9 mouse cellular contexts compared by ENCODE assay signal in the genomic region with DNA sequence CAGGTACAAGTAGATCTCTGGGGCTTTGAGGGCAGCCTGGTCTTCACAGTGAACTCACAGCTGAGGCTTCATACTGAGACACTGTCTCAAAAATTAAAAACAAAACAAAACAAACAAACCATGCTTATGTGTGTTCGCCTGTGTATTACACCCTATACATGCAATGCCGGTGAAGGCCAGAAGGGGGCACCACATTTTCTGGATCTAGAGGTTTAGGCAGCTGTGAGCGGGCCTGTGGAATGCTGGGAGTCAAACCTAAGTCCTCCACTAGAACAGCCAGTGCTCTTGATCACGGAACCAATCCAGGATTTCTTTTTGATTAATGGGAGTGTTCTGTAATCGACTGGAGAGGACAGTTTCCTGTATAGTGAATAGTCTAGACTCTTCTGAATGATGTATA. TPM values are rescaled to one million over a fixed set of nuclear protein-coding genes. Genes with fewer than 3 reads are reported as not detected.
A peak's percentile ranks its signal among the peaks of the same experiment; 100 is the strongest.
DNase-seq lines count a peak whose midpoint lies in the region; ATAC-seq and TF ChIP-seq lines count a peak whose summit lies in the region.
"Had no signal": no experiment of that assay in that cellular context is flagged by ENCODE, and none has a peak within 500 bp of the region (broad histone marks: within the 10 kb centered on the region; RNA-seq: fewer than 3 reads in every experiment).

No protein-coding gene starts in this region.

- H3K9ac ChIP-seq in intestine, postnatal 0 days (ENCODE audit: low read depth, low read length) = no peak overlapping the region
- no peak overlapping the region for H3K9ac ChIP-seq in intestine, embryonic 15.5 days
- H3K9ac ChIP-seq in liver, postnatal 0 days (replicated peaks) = no peak overlapping the region

- no peak for TF ChIP-seq EP300 in liver, postnatal 0 days (IDR thresholded peaks at IDR 0.05; ENCODE audit: low read depth)

- WGBS in intestine, postnatal 0 days = 61% methylated on average over 5 of the region's 5 CpGs
- 57% methylated on average over 5 of the region's 5 CpGs for WGBS in intestine, embryonic 15.5 days
- 51% methylated on average over 5 of the region's 5 CpGs for WGBS in liver, postnatal 0 days (ENCODE audit: insufficient replicate concordance)

- peak; percentile 61 for TF ChIP-seq CTCF in intestine, postnatal 0 days (IDR thresholded peaks at IDR 0.05; ENCODE audit: low read depth)
- TF ChIP-seq CTCF in liver, postnatal 0 days (IDR thresholded peaks at IDR 0.05; ENCODE audit: low read depth) = peak; percentile 71

- no peak overlapping the region for H3K4me2 ChIP-seq in intestine, postnatal 0 days (replicated peaks; ENCODE audit: low read depth)
- H3K4me2 ChIP-seq in intestine, embryonic 15.5 days (replicated peaks) = no peak overlapping the region
- no peak overlapping the region for H3K4me2 ChIP-seq in liver, postnatal 0 days (ENCODE audit: low read depth, low read length)
- H3K4me2 ChIP-seq: midbrain, embryonic 11.5 days had no signal

- H3K4me3 ChIP-seq in intestine, postnatal 0 days (ENCODE audit: low read depth, low read length) = no peak overlapping the region
- H3K4me3 ChIP-seq in intestine, embryonic 15.5 days (replicated peaks) = no peak overlapping the region
- no peak overlapping the region for H3K4me3 ChIP-seq in liver, postnatal 0 days (ENCODE audit: low read depth, low read length)

- H3K27ac ChIP-seq in intestine, postnatal 0 days (ENCODE audit: low read depth, low read length) = no peak overlapping the region
- no peak overlapping the region for H3K27ac ChIP-seq in intestine, embryonic 15.5 days
- no peak overlapping the region for H3K27ac ChIP-seq in liver, postnatal 0 days (ENCODE audit: low read depth)

- DNase-seq in A20 (ENCODE audit: low read depth, low spot score) (peak; percentile 71), NIH3T3 (ENCODE audit: low read depth) (peak; percentile 31)
- DNase-seq in liver, postnatal 0 days = peak; percentile 55
- DNase-seq in yolk sac, embryonic 10.5 days (ENCODE audit: low spot score) = no peak
- DNase-seq in adrenal gland, postnatal 25 days = no peak
- no peak for DNase-seq in ovary, postnatal 36 days (ENCODE audit: low spot score)

- no peaks in the 10 kb centered on the region for H3K4me1 ChIP-seq in intestine, postnatal 0 days (replicated peaks; ENCODE audit: control insufficient read depth, insufficient read depth, low read length)
- no peaks in the 10 kb centered on the region for H3K4me1 ChIP-seq in intestine, embryonic 15.5 days (replicated peaks)
- H3K4me1 ChIP-seq in liver, postnatal 0 days (ENCODE audit: insufficient read depth) = no peaks in the 10 kb centered on the region

- no peaks in the 10 kb centered on the region for H3K9me3 ChIP-seq in intestine, postnatal 0 days (ENCODE audit: control insufficient read depth)
- no peaks in the 10 kb centered on the region for H3K9me3 ChIP-seq in intestine, embryonic 15.5 days
- H3K9me3 ChIP-seq in liver, postnatal 0 days (ENCODE audit: low read length) = no peaks in the 10 kb centered on the region

- H3K27me3 ChIP-seq in intestine, postnatal 0 days (replicated peaks; ENCODE audit: control insufficient read depth, insufficient read depth, low read length) = no peaks in the 10 kb centered on the region
- H3K27me3 ChIP-seq in intestine, embryonic 15.5 days (replicated peaks) = no peaks in the 10 kb centered on the region; the same call in 1 of the 2 replicates
- peaks cover 6% of the 10 kb centered on the region; the same call in 1 of the 2 replicates for H3K27me3 ChIP-seq in liver, postnatal 0 days (ENCODE audit: insufficient read depth, low read length)

- no peak for ATAC-seq in intestine, postnatal 0 days
- no peak for ATAC-seq in intestine, embryonic 15.5 days
- ATAC-seq in liver, postnatal 0 days = no peak

- no peaks in the 10 kb centered on the region for H3K36me3 ChIP-seq in intestine, postnatal 0 days (ENCODE audit: control insufficient read depth, insufficient read depth)
- no peaks in the 10 kb centered on the region for H3K36me3 ChIP-seq in intestine, embryonic 15.5 days
- no peaks in the 10 kb centered on the region for H3K36me3 ChIP-seq in liver, postnatal 0 days (replicated peaks; ENCODE audit: insufficient read depth, low read length)

RNA-seq across cellular contexts. Expression of gene Tnfrsf9, which starts 11.6 kb away (rescaled TPM):
- 0.20 and 0.42 TPM in 2 replicates for polyA plus RNA-seq in intestine, postnatal 0 days (2015; fragmentation: Nextera tagmentation; extraction: Ambion mirVana)
- 1.5 and 1.7 TPM in 2 replicates for polyA plus RNA-seq in intestine, embryonic 15.5 days (2015; fragmentation: Nextera tagmentation; extraction: Ambion mirVana)
- 0.33 and 0.36 TPM in 2 replicates for polyA plus RNA-seq in liver, postnatal 0 days (2015; fragmentation: Nextera tagmentation; extraction: Ambion mirVana)
- 0.15 TPM in 1 of 2 replicates, not detected in the other for total RNA-seq in adrenal gland, postnatal 25 days (2021)

RNA-seq across cellular contexts. Expression of gene Park7, which starts 11.7 kb away (rescaled TPM):
- polyA plus RNA-seq in intestine, postnatal 0 days (2015; fragmentation: Nextera tagmentation; extraction: Ambion mirVana) = 223 and 231 TPM in 2 replicates
- 410 and 432 TPM in 2 replicates for polyA plus RNA-seq in intestine, embryonic 15.5 days (2015; fragmentation: Nextera tagmentation; extraction: Ambion mirVana)
- 227 and 228 TPM in 2 replicates for polyA plus RNA-seq in liver, postnatal 0 days (2015; fragmentation: Nextera tagmentation; extraction: Ambion mirVana)
- total RNA-seq in adrenal gland, postnatal 25 days (2021) = 284 and 290 TPM in 2 replicates

Comparison
In these comparisons a context has a peak if more than half of its experiments do, and no peak if none do; other contexts are left out.
1. DNase-seq: peak in A20 (single experiment), NIH3T3 (single experiment) and liver, postnatal 0 days (single experiment); none in yolk sac, embryonic 10.5 days (single experiment), adrenal gland, postnatal 25 days (single experiment) and ovary, postnatal 36 days (single experiment).